Mouse (Mus musculus): ENCODE measurements around the gene Snd1. TPM values are rescaled to one million over a fixed set of nuclear protein-coding genes. Genes with fewer than 3 reads are reported as not detected.

The Snd1 gene
- polyA plus RNA-seq, 2 experiments = 104 to 120 TPM

GRCm38 (mm10) chr6:28783953-28784352 is 309.0 kb downstream of the Snd1 start:
- Histone ChIP-seq H3K9me3 (ENCODE audit: control insufficient read depth, low read length) (no peaks in the 10 kb centered on the region), H3K27ac (replicated peaks; ENCODE audit: low read depth, low read length) (no peak overlapping the region), H3K4me3 (replicated peaks; ENCODE audit: low read length) (no peak overlapping the region), H3K4me2 (replicated peaks; ENCODE audit: low read depth, low read length, severe bottlenecking) (no peak overlapping the region), H3K36me3 (ENCODE audit: control insufficient read depth, insufficient read depth, low read length) (no peaks in the 10 kb centered on the region), H3K9ac (ENCODE audit: low read depth, low read length, severe bottlenecking) (no peak overlapping the region), H3K4me1 (ENCODE audit: control insufficient read depth, insufficient read depth, low read length) (peaks cover 4% of the 10 kb centered on the region; the same call in 1 of the 2 replicates), H3K27me3 (ENCODE audit: control insufficient read depth, insufficient read depth, low read length) (no peaks in the 10 kb centered on the region)
- no peak for TF ChIP-seq POLR2A (IDR thresholded peaks at IDR 0.05; ENCODE audit: borderline replicate concordance, extremely low read depth, insufficient read depth, insufficient read length)
- DNase-seq (ENCODE audit: low spot score) (no peak), ATAC-seq (ENCODE audit: low FRiP score, low read depth) (no peak)
- 82% methylated on average over 5 of the region's 5 CpGs for WGBS

DNA sequence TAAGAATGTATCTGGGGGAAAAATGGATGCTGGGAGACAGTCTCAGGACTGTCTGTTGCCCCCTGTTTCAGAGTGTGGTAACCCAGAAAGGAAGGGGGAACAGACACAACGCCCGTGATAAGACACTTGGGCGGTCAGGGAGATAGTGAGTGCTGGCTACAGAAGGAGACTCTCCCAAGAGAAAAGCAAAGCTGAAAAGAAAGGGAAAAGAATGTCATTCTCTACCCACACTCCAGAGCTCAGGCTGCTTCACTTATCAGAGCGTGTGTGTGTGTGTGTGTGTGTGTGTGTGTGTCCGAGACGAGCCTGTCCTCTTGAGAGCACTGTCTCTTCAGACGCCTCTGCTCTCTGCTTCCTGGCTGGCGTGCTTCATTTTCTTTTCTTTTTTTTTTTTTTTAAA is 310.8 kb downstream of the Snd1 start:
- Histone ChIP-seq H3K4me2 (replicated peaks; ENCODE audit: low read depth, low read length, severe bottlenecking) (no peak overlapping the region), H3K9me3 (ENCODE audit: control insufficient read depth, low read length) (no peaks in the 10 kb centered on the region), H3K4me1 (ENCODE audit: control insufficient read depth, insufficient read depth, low read length) (peaks cover 4% of the 10 kb centered on the region; the same call in 1 of the 2 replicates), H3K36me3 (ENCODE audit: control insufficient read depth, insufficient read depth, low read length) (no peaks in the 10 kb centered on the region), H3K27me3 (ENCODE audit: control insufficient read depth, insufficient read depth, low read length) (no peaks in the 10 kb centered on the region), H3K4me3 (replicated peaks; ENCODE audit: low read length) (no peak overlapping the region), H3K9ac (ENCODE audit: low read depth, low read length, severe bottlenecking) (no peak overlapping the region), H3K27ac (replicated peaks; ENCODE audit: low read depth, low read length) (no peak overlapping the region)
- no peak for TF ChIP-seq POLR2A (IDR thresholded peaks at IDR 0.05; ENCODE audit: borderline replicate concordance, extremely low read depth, insufficient read depth, insufficient read length)
- 86% methylated on average over 8 of the region's 8 CpGs for WGBS
- DNase-seq (ENCODE audit: low spot score) (no peak), ATAC-seq (ENCODE audit: low FRiP score, low read depth) (no peak)

DNA sequence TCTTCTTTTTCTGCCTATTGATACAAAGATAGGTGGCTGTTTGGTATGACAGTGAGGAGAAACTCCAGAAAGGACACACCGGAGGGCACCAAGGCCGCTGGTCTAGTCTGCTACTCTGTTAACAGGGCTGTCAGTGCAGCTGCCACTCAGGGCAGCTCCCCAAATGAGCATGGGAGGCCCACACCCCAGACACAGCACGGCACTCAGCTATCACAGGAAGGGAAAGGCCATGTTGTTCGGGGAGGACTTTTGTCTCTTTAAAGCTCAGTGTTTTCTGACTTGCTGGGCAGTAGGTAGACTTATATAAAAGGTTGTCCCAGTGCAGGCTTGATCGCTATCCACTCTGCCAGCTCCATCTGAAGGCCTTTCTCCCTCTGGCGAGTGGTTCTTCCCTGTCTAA is 312.2 kb downstream of the Snd1 start:
- 68% methylated on average over 6 of the region's 6 CpGs for WGBS
- H3K4me1 ChIP-seq (ENCODE audit: control insufficient read depth, insufficient read depth, low read length) = peaks cover 4% of the 10 kb centered on the region; the same call in 1 of the 2 replicates
- no peak overlapping the region for H3K4me2 ChIP-seq (replicated peaks; ENCODE audit: low read depth, low read length, severe bottlenecking)

GRCm38 (mm10) chr6:28789685-28790084 is 314.7 kb downstream of the Snd1 start:
- 59% methylated on average over 4 of the region's 4 CpGs for WGBS
- ATAC-seq (ENCODE audit: low FRiP score, low read depth) (no peak), DNase-seq (ENCODE audit: low spot score) (no peak)
- Histone ChIP-seq H3K27me3 (ENCODE audit: control insufficient read depth, insufficient read depth, low read length) (no peaks in the 10 kb centered on the region), H3K4me3 (replicated peaks; ENCODE audit: low read length) (no peak overlapping the region), H3K36me3 (ENCODE audit: control insufficient read depth, insufficient read depth, low read length) (no peaks in the 10 kb centered on the region; the same call in 1 of the 2 replicates), H3K4me1 (ENCODE audit: control insufficient read depth, insufficient read depth, low read length) (peaks cover 4% of the 10 kb centered on the region; the same call in 1 of the 2 replicates), H3K4me2 (replicated peaks; ENCODE audit: low read depth, low read length, severe bottlenecking) (no peak overlapping the region), H3K9me3 (ENCODE audit: control insufficient read depth, low read length) (no peaks in the 10 kb centered on the region), H3K27ac (replicated peaks; ENCODE audit: low read depth, low read length) (no peak overlapping the region), H3K9ac (ENCODE audit: low read depth, low read length, severe bottlenecking) (no peak overlapping the region)
- no peak for TF ChIP-seq POLR2A (IDR thresholded peaks at IDR 0.05; ENCODE audit: borderline replicate concordance, extremely low read depth, insufficient read depth, insufficient read length)

More for the DNA sequence above, 312.2 kb downstream of the Snd1 start:
- DNase-seq (ENCODE audit: low spot score) (no peak), ATAC-seq (ENCODE audit: low FRiP score, low read depth) (no peak)
- Histone ChIP-seq H3K27ac (replicated peaks; ENCODE audit: low read depth, low read length) (no peak overlapping the region), H3K27me3 (ENCODE audit: control insufficient read depth, insufficient read depth, low read length) (no peaks in the 10 kb centered on the region), H3K4me3 (replicated peaks; ENCODE audit: low read length) (no peak overlapping the region), H3K9ac (ENCODE audit: low read depth, low read length, severe bottlenecking) (no peak overlapping the region), H3K36me3 (ENCODE audit: control insufficient read depth, insufficient read depth, low read length) (no peaks in the 10 kb centered on the region), H3K9me3 (ENCODE audit: control insufficient read depth, low read length) (no peaks in the 10 kb centered on the region)
- no peak for TF ChIP-seq POLR2A (IDR thresholded peaks at IDR 0.05; ENCODE audit: borderline replicate concordance, extremely low read depth, insufficient read depth, insufficient read length)

DNA sequence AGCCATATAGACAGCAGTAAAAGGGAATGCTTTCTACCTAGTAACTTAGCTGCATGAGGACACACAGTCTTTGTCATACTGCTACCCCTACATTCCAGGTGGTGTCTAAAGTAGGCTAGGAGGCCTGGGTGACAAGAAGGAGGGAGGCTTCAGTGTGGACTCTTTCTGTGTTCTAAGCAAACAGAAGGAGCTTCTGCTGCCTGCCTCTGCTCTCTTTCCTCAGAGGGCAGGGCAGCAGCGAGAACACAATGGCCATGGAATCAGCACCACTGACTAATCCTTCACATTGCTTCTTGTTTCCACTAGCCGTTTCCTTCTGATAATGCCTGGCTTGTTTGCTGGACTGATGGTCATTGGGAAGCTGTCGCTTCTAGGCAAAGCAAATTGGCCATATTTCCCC is 316.2 kb downstream of the Snd1 start:
- H3K9me3 ChIP-seq (ENCODE audit: control insufficient read depth, low read length) = no peaks in the 10 kb centered on the region
- no peak for DNase-seq (ENCODE audit: low spot score)
- peaks cover 6% of the 10 kb centered on the region for H3K36me3 ChIP-seq (ENCODE audit: control insufficient read depth, insufficient read depth, low read length)
- H3K4me1 ChIP-seq (ENCODE audit: control insufficient read depth, insufficient read depth, low read length) = no peaks in the 10 kb centered on the region
- no peak overlapping the region for H3K4me2 ChIP-seq (replicated peaks; ENCODE audit: low read depth, low read length, severe bottlenecking)
- H3K4me3 ChIP-seq (replicated peaks; ENCODE audit: low read length) = no peak overlapping the region
- no peak overlapping the region for H3K9ac ChIP-seq (ENCODE audit: low read depth, low read length, severe bottlenecking)
- H3K27me3 ChIP-seq (ENCODE audit: control insufficient read depth, insufficient read depth, low read length) = no peaks in the 10 kb centered on the region
- WGBS = 80% methylated on average over 3 of the region's 3 CpGs
- TF ChIP-seq POLR2A (IDR thresholded peaks at IDR 0.05; ENCODE audit: borderline replicate concordance, extremely low read depth, insufficient read depth, insufficient read length) = no peak
- no peak for ATAC-seq (ENCODE audit: low FRiP score, low read depth)
- H3K27ac ChIP-seq (replicated peaks; ENCODE audit: low read depth, low read length) = no peak overlapping the region

- no peak for DNase-seq (ENCODE audit: low spot score)
- no peak for TF ChIP-seq POLR2A (IDR thresholded peaks at IDR 0.05; ENCODE audit: borderline replicate concordance, extremely low read depth, insufficient read depth, insufficient read length)
- no peak for ATAC-seq (ENCODE audit: low FRiP score, low read depth)
- WGBS = 84% methylated on average over 3 of the region's 3 CpGs
- no peak overlapping the region for H3K4me3 ChIP-seq (replicated peaks; ENCODE audit: low read length)
- no peak overlapping the region for H3K9ac ChIP-seq (ENCODE audit: low read depth, low read length, severe bottlenecking)
- no peak overlapping the region for H3K4me2 ChIP-seq (replicated peaks; ENCODE audit: low read depth, low read length, severe bottlenecking)
- H3K27ac ChIP-seq (replicated peaks; ENCODE audit: low read depth, low read length) = no peak overlapping the region
- H3K4me1 ChIP-seq (ENCODE audit: control insufficient read depth, insufficient read depth, low read length) = no peaks in the 10 kb centered on the region
- H3K36me3 ChIP-seq (ENCODE audit: control insufficient read depth, insufficient read depth, low read length) = peaks cover 12% of the 10 kb centered on the region
- H3K27me3 ChIP-seq (ENCODE audit: control insufficient read depth, insufficient read depth, low read length) = no peaks in the 10 kb centered on the region
- no peaks in the 10 kb centered on the region for H3K9me3 ChIP-seq (ENCODE audit: control insufficient read depth, low read length)
Observed at GRCm38 (mm10) chr6:28791809-28792208, 316.9 kb downstream of the Snd1 start.
